Mouse (Mus musculus) embryonic stem cell, embryonic (primary cell): ENCODE data around the gene Gipc2.

Experiments used
- CTCF ChIA-PET, 4 experiments: fragments of 300-600 bp in 2 of 4; fragments of 350-600 bp in 2 of 4; sonication (Branson Sonifier 250); formaldehyde crosslinking; loops; one replicate each; lab custom pipeline; 2022; ENCODE audit warnings: inconsistent platforms in 2 of 4; lab: Charles Lee
- POLR2A ChIA-PET, 4 experiments: fragments of 300-600 bp in 2 of 4; fragments of 350-600 bp in 2 of 4; sonication (Branson Sonifier 250); formaldehyde crosslinking; loops; one replicate each; lab custom pipeline; 2022; ENCODE audit warnings: antibody characterized with exemption in 4 of 4, inconsistent platforms in 1 of 4; lab: Charles Lee

Gipc2 gene

DNA sequence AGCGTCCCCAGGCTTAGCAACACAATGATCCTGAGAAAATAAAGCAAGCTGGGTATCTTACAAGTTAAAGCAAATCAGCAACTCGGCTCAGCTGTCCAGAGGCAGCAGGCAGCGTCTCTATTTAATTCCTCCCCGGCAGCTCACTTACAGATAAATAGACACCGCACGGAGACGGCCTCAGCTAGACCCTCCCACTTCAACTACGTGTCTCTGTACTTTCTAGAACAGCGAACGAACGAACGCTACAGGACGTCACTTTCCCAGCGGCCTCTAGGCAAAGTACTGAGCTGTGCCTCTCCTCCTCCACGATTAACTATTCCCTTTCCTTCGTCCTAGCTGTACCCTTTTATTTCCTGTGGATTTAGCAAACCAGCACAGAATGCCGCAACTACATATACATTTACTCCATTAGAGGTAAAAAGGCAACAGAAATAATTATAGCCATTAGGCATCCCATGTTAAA lies 27.6 kb upstream of the Gipc2 start:
- ChIA-PET CTCF (interaction anchor here in 3 of 4 experiments (0.5 to 1.6 kb wide), 8 partner anchors 13 to 281 kb away, joined by 3 to 6 read pairs (median 3); partner anchors contain the start of gene Gipc2 (in 1 of the 3)), POLR2A (interaction anchor here (0.6 to 4.4 kb wide), 27 partner anchors 8 to 285 kb away, joined by 3 to 41 read pairs (median 5); partner anchors contain the start of genes Dnajb4 (in 3 of the 4), Fubp1 (in 3 of the 4) and Gipc2 (in 1 of the 4))

DNA sequence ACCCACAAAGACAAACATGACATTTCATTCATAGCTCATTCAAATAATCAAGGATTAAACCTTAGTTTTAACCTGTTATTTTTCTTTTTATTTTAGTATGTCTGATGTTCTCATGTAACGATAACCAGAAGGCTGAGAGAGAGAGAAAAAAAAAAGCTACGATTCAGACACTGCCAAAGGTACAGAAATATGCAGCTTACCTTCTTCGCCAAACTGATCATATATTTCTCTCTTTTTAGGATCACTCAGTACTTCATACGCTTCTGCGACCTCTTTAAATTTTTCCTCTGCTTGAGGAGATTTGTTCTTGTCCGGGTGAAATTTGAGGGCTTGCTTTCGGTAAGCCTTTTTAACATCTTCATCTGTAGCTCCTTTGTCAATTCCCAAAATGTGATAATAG lies 27.1 kb upstream of the Gipc2 start:
- POLR2A ChIA-PET, result interaction anchor here (0.6 to 4.4 kb wide), 27 partner anchors 9 to 285 kb away, joined by 3 to 41 read pairs (median 5); partner anchors contain the start of genes Dnajb4 (in 3 of the 4), Fubp1 (in 3 of the 4) and Gipc2 (in 1 of the 4)
- CTCF ChIA-PET, result interaction anchor here in 3 of 4 experiments (0.6 to 1.6 kb wide), 7 partner anchors 27 to 282 kb away, joined by 3 to 6 read pairs (median 3); partner anchors contain the start of gene Gipc2 (in 1 of the 3)

DNA sequence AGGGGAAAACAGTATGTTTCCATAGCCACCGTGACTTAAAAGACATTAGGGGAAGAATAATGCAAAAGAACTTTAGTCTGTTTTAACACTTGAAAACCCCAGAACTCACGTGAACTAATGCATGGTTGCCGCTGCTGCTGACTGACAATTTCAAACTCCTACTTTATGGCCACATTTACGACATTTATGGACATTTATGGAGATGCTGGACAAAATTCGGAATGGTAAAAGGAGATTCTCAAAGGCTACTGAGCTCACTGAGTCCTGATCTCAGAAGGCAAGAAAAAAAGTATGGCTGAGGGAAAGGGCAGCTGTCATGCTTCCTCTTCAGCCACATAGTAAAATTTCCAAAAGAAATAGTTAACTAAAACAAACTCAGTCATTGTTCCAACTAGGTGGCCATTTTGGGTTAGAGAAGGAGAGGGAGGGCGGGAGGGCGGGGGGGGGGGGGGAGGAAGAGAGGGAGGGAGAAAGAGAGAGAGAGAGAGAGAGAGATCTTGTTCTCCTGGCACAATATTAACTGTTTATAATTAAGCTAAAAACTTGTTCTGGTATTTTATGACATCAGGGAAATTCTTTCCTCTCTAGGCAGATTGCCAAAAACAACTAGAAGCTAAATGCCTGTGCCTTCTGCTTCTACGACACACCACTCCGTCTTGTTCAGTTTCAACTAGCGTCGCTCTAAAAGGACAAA lies 26.4 kb upstream of the Gipc2 start:
- POLR2A ChIA-PET, result interaction anchor here in 3 of 4 experiments (0.7 to 4.4 kb wide), 21 partner anchors 8 to 141 kb away, joined by 3 to 41 read pairs (median 5); partner anchors contain the start of genes Dnajb4 (in 2 of the 3), Fubp1 (in 2 of the 3) and Gipc2 (in 1 of the 3)
- CTCF ChIA-PET, result interaction anchor here in 2 of 4 experiments (1.3 to 1.5 kb wide), 2 partner anchors 81 kb away, joined by 5 to 6 read pairs; no protein-coding TSS in a partner anchor

DNA sequence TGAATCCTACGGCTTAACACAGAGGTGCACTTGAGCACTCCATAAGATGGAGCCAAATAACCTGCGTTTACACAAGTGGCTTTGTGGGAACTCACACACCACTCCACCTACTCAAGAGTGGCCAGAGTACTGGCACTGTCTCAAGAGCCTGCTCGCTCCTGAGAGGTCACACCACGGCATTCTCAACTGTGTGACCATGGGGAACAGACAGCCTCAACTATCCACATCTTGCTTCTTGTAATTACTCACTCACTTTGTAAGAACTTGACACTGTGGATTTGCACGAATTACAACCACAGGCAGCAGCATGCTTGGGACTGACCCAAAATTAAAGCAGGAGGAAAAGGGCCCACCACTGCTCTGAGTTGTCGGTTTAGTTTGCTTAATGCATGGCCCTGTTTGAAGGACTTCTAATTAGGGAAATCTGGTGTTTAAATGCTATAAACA lies 25.8 kb upstream of the Gipc2 start:
- POLR2A ChIA-PET, result interaction anchor here in 2 of 4 experiments (0.7 to 2.4 kb wide), 6 partner anchors 10 to 141 kb away, joined by 3 to 13 read pairs (median 4); partner anchors contain the start of genes Dnajb4 (in 1 of the 2) and Fubp1 (in 1 of the 2)
- CTCF ChIA-PET, result no interaction called here

DNA sequence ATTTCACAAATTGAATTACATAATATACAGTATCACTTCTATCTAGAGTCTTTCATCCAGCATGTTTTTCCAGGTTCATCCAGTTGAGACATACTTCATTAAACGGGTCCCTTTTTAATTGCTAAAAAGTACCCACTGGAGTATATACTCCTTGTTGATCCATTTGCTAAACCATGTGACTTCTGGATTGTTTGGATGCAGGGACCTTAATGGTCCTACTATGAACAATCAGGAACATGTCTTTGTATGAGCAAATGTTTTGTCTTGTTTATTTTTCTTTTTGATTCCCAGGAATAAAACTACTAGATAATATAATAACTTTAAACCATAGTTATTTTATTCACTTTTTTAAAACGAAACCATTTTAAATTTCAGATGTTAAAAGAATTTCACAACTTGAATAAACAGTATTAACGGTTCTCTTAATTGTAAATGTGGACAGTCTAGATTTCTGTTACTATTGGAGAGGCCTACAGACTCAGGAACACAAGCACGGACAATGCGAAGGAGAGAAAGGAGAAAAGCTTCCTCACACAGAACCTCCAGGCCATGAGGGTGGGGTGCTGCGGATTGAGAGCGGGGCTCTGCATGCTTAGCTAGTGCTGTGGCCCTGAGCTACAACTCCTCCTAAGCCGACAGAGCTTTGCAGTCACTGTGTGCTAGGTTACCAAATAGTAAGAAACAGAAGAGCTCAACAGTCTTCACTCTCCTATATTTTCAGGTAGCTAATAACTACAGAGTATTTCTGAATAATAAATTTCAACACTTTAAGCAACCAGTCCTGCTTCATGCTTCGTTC lies 24.8 kb upstream of the Gipc2 start:
- CTCF ChIA-PET, result interaction anchor here in 1 of 4 experiments (0.7 kb wide), 1 partner anchor 20 kb away, joined by 3 read pairs; no protein-coding TSS in a partner anchor
- POLR2A ChIA-PET, result interaction anchor here in 2 of 4 experiments (0.7 to 1.4 kb wide), 3 partner anchors 19 to 69 kb away, joined by 3 to 4 read pairs (median 4); partner anchors contain the start of genes Dnajb4 (in 1 of the 2) and Fubp1 (in 1 of the 2)

DNA sequence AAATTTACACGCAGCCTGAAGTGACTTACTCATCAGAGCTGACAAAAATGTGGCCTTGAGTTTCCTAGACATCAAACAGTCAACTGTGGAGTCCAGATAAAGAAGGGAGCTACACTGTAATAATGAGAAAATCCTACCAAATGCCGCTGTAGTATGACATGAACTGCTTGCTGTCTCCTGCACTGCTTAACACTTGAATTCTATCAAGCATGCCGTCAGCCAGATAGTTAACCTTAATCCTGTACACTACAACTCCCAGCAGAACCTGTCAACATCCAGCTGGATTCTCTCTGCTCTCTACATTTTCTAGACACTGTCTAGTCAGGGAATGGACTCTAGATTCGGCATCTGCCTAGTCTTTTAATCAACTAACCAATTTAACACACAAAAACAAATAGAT lies 23.3 kb upstream of the Gipc2 start:
- ChIA-PET POLR2A (no interaction called here), CTCF (no interaction called here)

DNA sequence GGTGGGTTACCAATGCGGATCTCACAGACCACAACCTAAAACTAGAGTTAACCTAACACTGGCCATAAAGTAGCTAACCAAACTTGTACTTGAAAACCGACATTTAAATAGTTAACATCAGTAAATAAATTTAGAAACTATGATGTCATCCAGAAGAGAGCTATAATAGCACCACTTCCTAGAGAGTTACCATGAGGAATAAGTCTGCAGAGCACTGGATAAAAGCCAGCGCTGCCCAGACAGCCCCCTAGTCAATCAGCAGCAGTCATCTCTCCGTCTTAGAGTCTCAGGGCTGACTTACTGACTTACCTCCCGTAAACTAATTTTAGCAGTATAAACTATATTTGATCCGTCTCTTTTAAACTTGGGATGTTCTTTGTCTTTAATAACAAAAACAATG lies 20.1 kb upstream of the Gipc2 start:
- ChIA-PET CTCF (interaction anchor here in 1 of 4 experiments (1.0 kb wide), 1 partner anchor 75 kb away, joined by 3 read pairs; no protein-coding TSS in a partner anchor), POLR2A (no interaction called here)

DNA sequence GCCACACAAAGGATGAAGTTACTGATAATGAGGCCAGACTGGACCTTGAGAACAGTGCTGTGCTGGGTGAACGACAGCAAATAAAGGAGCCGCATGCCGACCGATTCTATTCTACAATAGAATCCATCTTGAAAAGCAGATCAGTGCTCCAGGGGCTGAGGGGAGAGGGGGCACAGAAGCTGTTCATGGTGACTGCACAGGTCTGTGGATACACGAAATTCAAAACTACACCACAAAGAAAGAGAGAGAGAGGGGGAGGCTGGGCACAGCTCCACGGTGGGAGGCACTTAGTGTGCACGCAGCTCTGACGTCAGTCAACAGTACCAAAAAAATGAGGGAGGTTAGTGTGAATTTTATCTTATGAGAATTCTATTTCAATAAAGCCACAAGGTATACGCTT lies 17.5 kb upstream of the Gipc2 start:
- POLR2A ChIA-PET, result interaction anchor here in 1 of 4 experiments (1.0 kb wide), 1 partner anchor 10 kb away, joined by 3 read pairs; no protein-coding TSS in a partner anchor

DNA sequence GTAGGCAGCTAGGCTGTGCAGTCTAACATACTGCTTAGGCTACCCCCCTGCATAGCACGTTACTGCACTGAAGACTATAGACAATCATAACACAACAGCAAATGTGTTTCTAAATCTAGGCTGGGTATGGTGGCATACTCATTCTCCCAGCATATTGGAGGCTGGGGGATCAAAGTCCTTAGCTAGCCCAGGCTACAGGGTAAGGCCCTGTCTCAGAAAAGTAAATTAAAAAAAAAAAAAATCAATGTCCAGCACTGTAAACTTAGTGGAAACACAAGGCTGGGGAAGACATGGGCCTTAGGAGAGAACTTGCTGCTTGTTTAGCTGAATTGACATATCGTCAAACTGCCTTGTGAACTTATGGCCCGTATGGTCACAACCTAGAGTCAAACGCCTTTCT lies 14.6 kb upstream of the Gipc2 start:
- ChIA-PET POLR2A (interaction anchor here in 2 of 4 experiments (0.6 to 2.0 kb wide), 2 partner anchors 12 to 51 kb away, joined by 3 to 13 read pairs; no protein-coding TSS in a partner anchor), CTCF (interaction anchor here in 1 of 4 experiments (0.7 kb wide), 1 partner anchor 13 kb away, joined by 3 read pairs; no protein-coding TSS in a partner anchor)

More for the DNA sequence above, 17.5 kb upstream of the Gipc2 start:
- CTCF ChIA-PET, result no interaction called here

DNA sequence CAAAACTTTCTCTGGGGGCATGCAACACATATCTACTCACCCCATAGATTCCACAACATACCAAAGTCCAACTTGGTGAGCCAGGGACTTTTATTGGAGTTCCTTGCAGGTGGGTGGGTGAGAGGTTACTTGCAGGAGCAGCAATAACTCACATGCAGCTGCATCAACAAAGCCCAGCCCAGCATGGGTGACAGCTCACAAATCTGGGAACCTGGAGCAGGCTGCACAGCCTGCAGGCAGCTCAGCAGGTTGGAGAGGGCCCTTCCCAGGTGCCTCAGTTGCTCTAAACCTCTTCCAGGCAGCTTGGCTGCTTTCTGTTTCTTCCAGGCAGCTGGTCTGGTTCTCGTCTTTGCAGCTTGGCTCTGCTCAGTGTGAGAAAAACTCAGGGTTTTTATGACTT lies 13.3 kb upstream of the Gipc2 start:
- POLR2A ChIA-PET, result interaction anchor here in 2 of 4 experiments (0.8 to 1.7 kb wide), 4 partner anchors 12 to 30 kb away, joined by 4 to 6 read pairs (median 4); partner anchors contain the start of genes Dnajb4 (in 1 of the 2) and Fubp1 (in 1 of the 2)

DNA sequence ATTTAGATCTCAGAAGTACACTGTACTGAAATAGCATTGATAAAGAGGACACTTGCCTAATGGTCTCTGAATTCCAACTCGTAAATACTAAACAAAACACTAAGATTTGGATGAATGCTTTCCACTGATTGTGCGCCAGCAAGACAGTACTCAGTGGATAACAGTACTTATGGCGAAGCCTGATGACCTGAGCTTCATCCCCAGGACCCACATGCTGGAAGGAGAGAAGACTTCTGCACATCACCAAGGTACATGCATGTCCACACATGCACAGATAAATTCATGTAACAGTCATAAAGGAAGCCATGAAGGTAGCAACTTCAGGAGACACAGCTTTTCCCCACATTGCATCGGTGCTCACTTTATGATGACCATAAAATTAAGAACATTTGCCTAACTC lies 12.8 kb upstream of the Gipc2 start:
- ChIA-PET CTCF (no interaction called here), POLR2A (interaction anchor here in 3 of 4 experiments (0.7 to 1.7 kb wide), 6 partner anchors 9 to 48 kb away, joined by 3 to 8 read pairs (median 4); partner anchors contain the start of genes Dnajb4 (in 1 of the 3) and Fubp1 (in 1 of the 3))

More for the DNA sequence above, 13.3 kb upstream of the Gipc2 start:
- CTCF ChIA-PET, result interaction anchor here in 1 of 4 experiments (0.8 kb wide), 1 partner anchor 49 kb away, joined by 7 read pairs; no protein-coding TSS in a partner anchor

DNA sequence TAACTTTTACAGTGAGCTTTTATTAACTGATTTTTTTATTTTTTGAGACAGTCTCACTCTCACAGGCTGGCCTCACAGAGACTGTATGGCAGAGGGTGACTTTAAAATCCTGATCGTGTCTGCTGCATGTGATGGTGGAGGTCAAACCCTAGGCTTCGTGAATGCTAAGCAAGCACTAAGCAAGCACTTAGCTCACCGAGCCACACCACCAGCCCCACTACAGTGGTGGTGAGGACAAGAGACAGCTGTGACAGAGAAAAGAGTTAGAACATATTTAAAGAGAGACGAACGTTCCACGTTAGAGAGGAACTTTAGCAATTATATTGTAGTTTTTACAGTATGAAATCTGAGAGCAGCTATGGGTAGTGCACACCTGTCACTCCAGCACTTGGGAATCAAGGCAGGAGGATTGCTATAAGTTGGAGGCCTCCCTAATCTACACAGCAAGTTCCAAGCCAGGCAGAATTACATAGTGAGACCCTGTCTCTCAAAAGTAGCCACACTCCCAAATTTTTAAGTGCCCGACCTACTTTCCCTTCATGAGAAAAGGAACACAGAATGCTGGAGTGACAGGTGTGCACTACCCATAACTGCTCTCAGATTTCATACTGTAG lies 6.4 kb upstream of the Gipc2 start:
- ChIA-PET CTCF (interaction anchor here in 1 of 4 experiments (1.2 kb wide), 1 partner anchor 61 kb away, joined by 3 read pairs; no protein-coding TSS in a partner anchor), POLR2A (interaction anchor here in 1 of 4 experiments (1.3 kb wide), 1 partner anchor 9 kb away, joined by 4 read pairs; no protein-coding TSS in a partner anchor)

DNA sequence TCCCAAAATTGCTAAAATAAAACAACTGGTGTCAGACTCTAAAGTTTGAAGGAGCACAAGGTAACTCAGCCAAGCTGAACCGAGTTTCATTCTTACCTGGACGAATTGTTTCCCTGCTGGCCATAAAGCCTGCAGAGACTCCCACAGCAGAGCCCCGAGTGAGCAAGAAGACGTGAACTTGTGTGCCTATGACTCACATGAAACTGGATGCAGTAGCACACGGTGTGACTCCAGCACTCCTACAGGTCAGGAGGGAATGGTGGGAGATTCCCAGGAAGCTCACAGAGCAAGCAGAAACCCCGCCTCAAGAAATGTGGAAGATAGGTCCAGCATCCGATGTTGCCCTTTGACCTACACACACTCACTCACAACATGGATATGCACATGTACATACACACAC lies 5.8 kb upstream of the Gipc2 start:
- CTCF ChIA-PET, result interaction anchor here in 1 of 4 experiments (1.2 kb wide), 1 partner anchor 61 kb away, joined by 3 read pairs; no protein-coding TSS in a partner anchor

DNA sequence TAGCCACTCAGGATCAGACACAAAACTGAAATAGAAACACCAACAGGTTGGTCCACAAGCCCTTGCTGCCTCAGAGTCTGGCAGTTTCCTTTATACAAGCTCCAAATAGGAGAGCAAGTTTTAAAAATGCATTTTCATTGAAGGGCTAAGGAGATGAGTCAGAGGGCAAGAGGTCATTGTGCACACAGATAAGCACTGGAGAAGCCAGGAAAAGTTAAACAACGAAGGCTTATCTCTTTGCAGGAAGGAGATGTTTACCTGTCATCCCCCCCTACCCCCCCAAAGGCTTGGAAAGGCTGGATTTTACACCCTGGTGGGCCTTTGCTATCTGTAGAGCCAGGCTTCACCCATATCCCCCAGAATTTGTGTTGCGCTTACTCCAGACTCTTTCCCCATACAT lies 5.2 kb upstream of the Gipc2 start:
- ChIA-PET POLR2A (no interaction called here), CTCF (interaction anchor here in 1 of 4 experiments (0.6 kb wide), 1 partner anchor 20 kb away, joined by 3 read pairs; no protein-coding TSS in a partner anchor)

More for the DNA sequence above, 5.8 kb upstream of the Gipc2 start:
- POLR2A ChIA-PET, result interaction anchor here in 2 of 4 experiments (0.6 to 1.3 kb wide), 2 partner anchors 9 to 44 kb away, joined by 3 to 4 read pairs; no protein-coding TSS in a partner anchor

DNA sequence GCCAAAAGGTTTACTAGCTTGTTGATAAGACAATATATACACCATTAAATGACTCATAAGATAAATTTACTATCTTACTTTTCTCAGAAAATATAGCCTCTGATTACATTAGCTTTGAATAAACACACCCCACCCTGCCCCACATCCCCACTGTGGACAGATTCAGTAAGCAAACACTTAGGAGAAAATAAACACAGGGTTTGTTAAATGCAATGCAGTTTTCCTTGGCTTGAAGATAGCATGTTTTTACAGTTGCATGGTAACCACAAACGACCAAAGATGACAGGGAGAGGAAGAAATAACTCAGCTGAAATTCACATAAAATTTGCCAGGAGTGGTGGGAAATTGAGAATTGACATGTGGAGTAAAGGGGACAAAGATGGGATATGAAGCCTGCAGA lies 4.4 kb upstream of the Gipc2 start:
- POLR2A ChIA-PET, result interaction anchor here in 2 of 4 experiments (0.6 to 1.6 kb wide), 4 partner anchors 13 to 273 kb away, joined by 3 to 5 read pairs (median 4); no protein-coding TSS in a partner anchor

DNA sequence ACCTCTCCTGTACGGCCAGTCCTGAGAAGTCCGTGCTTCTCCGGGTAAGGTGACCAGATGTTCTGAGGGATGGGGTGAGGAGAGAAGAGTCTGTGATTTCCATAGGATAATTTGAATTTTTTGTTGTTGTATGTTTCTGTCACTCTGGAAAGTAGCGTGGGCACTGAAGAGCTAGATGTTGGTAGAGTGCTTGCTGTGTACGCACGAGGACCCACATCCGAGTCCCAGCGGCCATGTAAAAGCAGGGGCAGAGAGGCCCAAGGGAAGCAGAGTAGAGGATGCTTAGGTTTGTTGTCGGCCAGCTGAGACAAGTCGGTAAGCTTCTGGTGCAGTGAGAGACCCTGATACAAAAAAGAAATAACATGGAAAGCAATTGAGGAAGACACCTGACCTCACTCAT lies 2.0 kb upstream of the Gipc2 start:
- CTCF ChIA-PET, result no interaction called here
- POLR2A ChIA-PET, result interaction anchor here in 1 of 4 experiments (0.8 to 1.4 kb wide), 3 partner anchors 11 to 56 kb away, joined by 3 to 5 read pairs (median 3); no protein-coding TSS in a partner anchor

More for the DNA sequence above, 4.4 kb upstream of the Gipc2 start:
- CTCF ChIA-PET, result no interaction called here
